Mouse (Mus musculus): ENCODE results near the gene Hcrtr1. TPM values are rescaled to one million over a fixed set of nuclear protein-coding genes. Genes with fewer than 3 reads are reported as not detected.

The Hcrtr1 gene
- total RNA-seq (2018; cell fraction: chromatin; rRNA removed) = not detected
- not detected for total RNA-seq (2018; cell fraction: cytosol; rRNA removed)
- total RNA-seq (2018; cell fraction: nucleus; rRNA removed) = not detected
- polyA plus RNA-seq (2018) = not detected in 3 replicates

- Histone ChIP-seq H3K27ac (no peak within 1 kb of the TSS), H3K36me3 (ENCODE audit: inconsistent target) (no peaks in the 10 kb centered on the region), H3K79me2 (ENCODE audit: inconsistent target) (no peaks in the 10 kb centered on the region), H3K4me3 (ENCODE audit: inconsistent target) (no peak within 1 kb of the TSS)
- 9% methylated on average over 15 of the region's 15 CpGs for WGBS (ENCODE audit: missing documents)
Observed at GRCm38 (mm10) chr4:130139214-130139492, at the start of gene Hcrtr1. Gene Hcrtr1, minus strand, starts transcription at chr4:130139359.

DNA sequence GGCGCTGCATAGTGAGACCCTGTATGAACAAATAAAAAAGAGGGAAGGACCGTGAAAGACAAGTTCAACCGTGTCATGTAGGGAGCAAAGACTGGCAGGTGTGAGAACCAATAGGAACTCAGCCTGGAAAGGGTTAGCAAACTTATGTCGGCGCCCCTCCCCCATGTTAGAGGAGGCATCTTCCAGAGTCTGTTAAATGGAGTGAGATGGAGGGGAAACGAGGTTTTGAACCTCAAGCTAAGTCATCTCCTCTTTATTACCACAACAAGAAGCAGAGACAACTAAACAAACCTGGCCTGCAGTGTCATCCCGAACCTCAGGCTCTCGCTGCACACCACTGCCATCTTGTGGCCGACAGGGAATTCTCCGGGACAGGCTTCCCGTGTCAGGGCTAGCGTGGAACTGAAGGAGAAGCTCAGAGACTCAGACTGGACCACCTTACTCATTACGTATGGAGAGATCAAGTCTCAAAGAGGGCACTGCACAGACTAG, 49.7 kb upstream of the Hcrtr1 start:
- H3K4me3 ChIP-seq (ENCODE audit: inconsistent target) = no peak overlapping the region
- no peaks in the 10 kb centered on the region for H3K36me3 ChIP-seq (ENCODE audit: inconsistent target)
- no peaks in the 10 kb centered on the region for H3K79me2 ChIP-seq (ENCODE audit: inconsistent target)
- WGBS (ENCODE audit: missing documents) = 5% methylated on average over 13 of the region's 13 CpGs
- H3K27ac ChIP-seq = no peak overlapping the region

DNA sequence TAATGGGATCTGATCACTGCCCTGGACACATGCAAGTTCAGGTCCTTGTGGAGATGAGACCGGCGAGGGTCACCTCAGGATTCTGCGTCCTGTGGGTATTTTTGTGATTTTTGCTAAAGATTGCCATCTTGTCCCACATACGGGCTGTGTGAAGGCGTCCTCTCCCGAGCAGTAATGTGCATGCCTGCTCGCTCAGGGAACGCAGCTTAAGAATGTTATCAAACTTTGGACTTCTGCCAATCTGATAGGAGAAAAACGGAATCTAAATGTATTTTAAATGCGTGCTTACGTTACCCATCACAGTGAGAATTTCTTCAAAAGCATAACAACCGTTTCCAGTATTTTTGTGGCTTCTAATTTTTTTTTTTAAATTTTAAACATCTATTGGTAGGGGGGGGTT, 47.7 kb upstream of the Hcrtr1 start:
- 41% methylated on average over 10 of the region's 12 CpGs for WGBS (ENCODE audit: missing documents)
- Histone ChIP-seq H3K4me3 (ENCODE audit: inconsistent target) (no peak overlapping the region), H3K79me2 (ENCODE audit: inconsistent target) (no peaks in the 10 kb centered on the region), H3K36me3 (ENCODE audit: inconsistent target) (no peaks in the 10 kb centered on the region), H3K27ac (no peak overlapping the region)

GRCm38 (mm10) chr4:130186450-130186849, 47.3 kb upstream of the Hcrtr1 start:
- Histone ChIP-seq H3K4me3 (ENCODE audit: inconsistent target) (no peak overlapping the region), H3K79me2 (ENCODE audit: inconsistent target) (no peaks in the 10 kb centered on the region), H3K36me3 (ENCODE audit: inconsistent target) (no peaks in the 10 kb centered on the region), H3K27ac (no peak overlapping the region)
- WGBS (ENCODE audit: missing documents) = 81% methylated on average over 9 of the region's 9 CpGs

DNA sequence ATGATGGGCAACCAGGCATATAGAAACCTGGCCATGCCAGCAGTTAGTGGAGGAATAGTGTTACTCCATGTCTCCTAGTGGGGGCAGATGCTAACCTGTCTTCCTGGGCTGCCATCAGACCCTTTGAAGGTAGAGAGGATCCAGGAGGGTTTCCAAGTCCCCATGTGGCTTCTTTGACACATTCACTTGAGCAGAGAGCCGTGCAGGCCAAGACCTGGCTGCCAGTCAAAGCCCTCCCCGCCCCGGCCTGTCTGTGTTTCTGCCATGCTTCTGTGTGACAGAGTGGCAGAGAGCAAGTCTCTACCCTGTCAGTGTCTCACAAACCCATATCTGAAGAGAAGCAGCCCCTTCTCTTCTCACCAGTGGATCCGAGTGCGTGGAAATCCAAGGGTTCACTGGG, 44.7 kb upstream of the Hcrtr1 start:
- Histone ChIP-seq H3K27ac (no peak overlapping the region), H3K36me3 (ENCODE audit: inconsistent target) (no peaks in the 10 kb centered on the region), H3K4me3 (ENCODE audit: inconsistent target) (no peak overlapping the region), H3K79me2 (ENCODE audit: inconsistent target) (no peaks in the 10 kb centered on the region)
- 94% methylated on average over 5 of the region's 5 CpGs for WGBS (ENCODE audit: missing documents)

DNA sequence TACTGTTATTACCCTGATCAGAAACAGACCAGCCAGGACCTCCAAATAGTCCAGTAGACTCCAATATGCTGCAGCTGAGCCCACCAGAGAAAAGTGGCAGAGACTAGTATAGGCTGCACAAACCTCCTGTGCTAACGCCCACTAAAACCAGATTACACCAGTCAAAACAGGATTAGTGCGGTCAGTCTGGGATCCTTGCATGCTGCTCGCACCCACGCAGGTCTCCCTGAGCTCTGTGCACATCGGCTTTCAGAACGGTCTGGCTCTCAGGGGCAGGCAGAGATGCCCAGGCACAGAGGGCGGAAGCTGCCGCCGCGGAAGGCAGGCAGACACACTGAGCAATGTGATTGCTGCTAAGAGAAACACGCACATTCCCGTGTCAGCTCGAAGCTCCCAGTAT, 43.9 kb upstream of the Hcrtr1 start:
- Histone ChIP-seq H3K36me3 (ENCODE audit: inconsistent target) (no peaks in the 10 kb centered on the region), H3K4me3 (ENCODE audit: inconsistent target) (no peak overlapping the region), H3K79me2 (ENCODE audit: inconsistent target) (no peaks in the 10 kb centered on the region), H3K27ac (no peak overlapping the region)
- WGBS (ENCODE audit: missing documents) = 94% methylated on average over 13 of the region's 13 CpGs

GRCm38 (mm10) chr4:130181886-130182285, 42.7 kb upstream of the Hcrtr1 start:
- H3K4me3 ChIP-seq (ENCODE audit: inconsistent target) = no peak overlapping the region
- H3K27ac ChIP-seq = no peak overlapping the region
- 96% methylated on average over 4 of the region's 4 CpGs for WGBS (ENCODE audit: missing documents)
- H3K36me3 ChIP-seq (ENCODE audit: inconsistent target) = no peaks in the 10 kb centered on the region
- H3K79me2 ChIP-seq (ENCODE audit: inconsistent target) = no peaks in the 10 kb centered on the region

DNA sequence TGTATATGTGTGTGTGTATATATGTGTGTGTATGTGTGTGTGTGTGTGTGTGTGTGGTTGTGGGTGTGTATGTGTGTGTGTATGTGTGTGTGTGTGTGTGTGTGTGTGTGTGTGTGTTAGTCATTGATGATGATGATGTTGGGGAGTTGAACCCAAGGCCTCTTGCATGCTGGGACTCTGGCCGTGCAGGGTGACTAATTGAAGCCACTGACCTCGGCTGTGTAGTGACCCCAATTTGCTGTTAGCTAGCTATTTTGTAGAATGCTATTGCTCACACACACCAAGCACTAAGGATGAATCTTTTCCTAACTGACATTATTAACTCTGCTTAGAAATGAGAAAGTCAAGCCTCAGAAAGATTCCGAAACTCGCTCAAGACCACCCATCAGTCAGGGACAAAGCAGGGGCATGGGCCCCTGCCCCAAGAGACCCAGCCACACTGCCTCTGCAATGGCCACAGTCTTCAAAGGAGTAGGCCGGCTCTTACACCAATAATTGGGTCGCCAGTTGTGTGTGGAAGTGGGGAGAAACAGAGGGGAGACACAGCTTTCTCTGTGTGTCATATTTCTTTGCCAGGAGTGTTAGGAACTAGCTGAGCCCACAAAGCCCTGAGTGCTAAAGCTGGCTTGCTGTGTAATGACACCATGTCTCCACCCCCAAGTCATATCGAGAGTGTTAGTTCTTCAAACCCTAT, 41.9 kb upstream of the Hcrtr1 start:
- 89% methylated on average over 7 of the region's 7 CpGs for WGBS (ENCODE audit: missing documents)
- H3K79me2 ChIP-seq (ENCODE audit: inconsistent target) = no peaks in the 10 kb centered on the region
- no peak overlapping the region for H3K27ac ChIP-seq
- no peak overlapping the region for H3K4me3 ChIP-seq (ENCODE audit: inconsistent target)
- H3K36me3 ChIP-seq (ENCODE audit: inconsistent target) = no peaks in the 10 kb centered on the region

GRCm38 (mm10) chr4:130179876-130180275, 40.7 kb upstream of the Hcrtr1 start:
- H3K79me2 ChIP-seq (ENCODE audit: inconsistent target) = no peaks in the 10 kb centered on the region
- WGBS (ENCODE audit: missing documents) = 73% methylated on average over 3 of the region's 3 CpGs
- no peaks in the 10 kb centered on the region for H3K36me3 ChIP-seq (ENCODE audit: inconsistent target)
- H3K4me3 ChIP-seq (ENCODE audit: inconsistent target) = no peak overlapping the region
- no peak overlapping the region for H3K27ac ChIP-seq

GRCm38 (mm10) chr4:130177536-130177935, 38.4 kb upstream of the Hcrtr1 start:
- Histone ChIP-seq H3K4me3 (ENCODE audit: inconsistent target) (no peak overlapping the region), H3K36me3 (ENCODE audit: inconsistent target) (no peaks in the 10 kb centered on the region), H3K27ac (no peak overlapping the region), H3K79me2 (ENCODE audit: inconsistent target) (no peaks in the 10 kb centered on the region)
- 69% methylated on average over 7 of the region's 7 CpGs for WGBS (ENCODE audit: missing documents)

DNA sequence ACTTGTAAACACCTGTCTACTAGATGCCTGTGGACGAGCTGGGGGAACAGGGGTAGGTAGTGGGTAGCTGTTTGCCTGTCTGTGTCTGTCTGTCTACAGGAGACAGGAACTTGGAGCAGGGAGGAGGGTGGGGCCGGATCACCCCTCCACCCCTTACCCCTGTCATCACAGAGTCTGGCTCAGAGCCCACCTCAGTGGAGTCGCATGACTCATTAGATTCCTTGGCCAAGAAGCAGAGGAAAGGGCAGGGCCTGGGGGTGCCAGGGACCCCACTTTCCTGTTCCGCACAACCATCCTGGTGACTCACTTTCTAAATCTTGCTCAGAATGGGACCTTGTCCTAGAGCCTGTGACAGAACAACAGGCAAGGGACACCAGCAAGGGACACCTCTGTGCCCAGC, 37.9 kb upstream of the Hcrtr1 start:
- no peak overlapping the region for H3K4me3 ChIP-seq (ENCODE audit: inconsistent target)
- 32% methylated on average over 4 of the region's 4 CpGs for WGBS (ENCODE audit: missing documents)
- no peaks in the 10 kb centered on the region for H3K79me2 ChIP-seq (ENCODE audit: inconsistent target)
- H3K27ac ChIP-seq = no peak overlapping the region
- no peaks in the 10 kb centered on the region for H3K36me3 ChIP-seq (ENCODE audit: inconsistent target)

DNA sequence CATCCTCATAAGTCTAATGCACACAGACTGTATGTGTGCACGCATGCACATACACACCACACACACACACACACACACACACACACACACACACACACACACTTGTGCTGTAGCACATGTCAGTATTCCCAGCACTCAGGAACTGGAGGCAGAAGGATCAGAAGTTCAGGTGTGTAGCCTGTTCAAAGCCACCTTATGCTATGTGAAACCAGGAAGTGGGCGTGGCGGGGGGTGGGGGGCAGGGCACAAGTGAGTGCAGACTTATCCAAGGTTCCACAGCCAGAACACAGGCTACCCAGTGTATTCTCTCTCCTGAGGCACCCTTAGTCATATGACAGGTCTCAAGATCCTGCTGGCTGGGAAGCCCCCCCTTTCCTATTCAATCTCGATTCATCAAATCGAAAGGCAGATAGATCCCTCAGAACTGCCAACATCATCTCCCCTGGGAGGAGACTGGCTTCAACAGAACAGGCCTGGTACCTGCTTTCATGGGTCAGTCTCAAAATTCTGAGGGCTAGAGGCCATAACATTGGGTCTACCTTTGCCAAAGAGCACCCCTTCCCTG, 37.1 kb upstream of the Hcrtr1 start:
- no peaks in the 10 kb centered on the region for H3K79me2 ChIP-seq (ENCODE audit: inconsistent target)
- no peak overlapping the region for H3K4me3 ChIP-seq (ENCODE audit: inconsistent target)
- H3K36me3 ChIP-seq (ENCODE audit: inconsistent target) = no peaks in the 10 kb centered on the region
- no peak overlapping the region for H3K27ac ChIP-seq
- 33% methylated on average over 4 of the region's 5 CpGs for WGBS (ENCODE audit: missing documents)

DNA sequence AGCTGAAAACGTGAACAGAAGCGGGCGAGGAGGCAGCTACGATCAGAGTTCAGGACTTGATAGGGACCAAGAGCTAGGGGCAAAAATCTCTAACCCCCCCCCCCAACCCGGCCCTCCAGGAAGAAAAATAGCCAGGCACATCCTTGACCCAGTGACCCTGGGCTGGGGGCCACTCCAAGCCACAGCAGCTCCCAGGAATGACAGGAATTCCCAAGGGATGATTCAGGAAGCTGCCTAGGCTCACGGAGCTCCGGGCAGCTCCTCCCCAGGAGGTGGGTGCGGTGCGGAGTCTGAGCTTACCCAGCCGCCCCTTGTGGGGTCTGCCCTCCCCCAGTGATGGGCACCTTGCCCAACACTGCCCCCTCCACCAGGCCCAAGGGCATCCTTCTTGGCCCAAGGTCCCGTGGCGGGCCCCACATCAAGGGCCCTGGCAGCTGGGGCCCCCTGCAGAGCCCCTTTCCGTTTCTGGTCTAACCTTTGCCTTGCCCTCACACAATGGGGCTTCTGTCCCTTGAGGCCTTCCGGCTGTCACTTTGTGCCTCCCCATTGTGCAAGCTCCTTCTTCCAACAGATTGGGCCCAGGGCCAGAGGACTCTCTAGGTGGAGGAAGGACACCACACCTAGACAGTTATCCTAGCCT, 36.0 kb upstream of the Hcrtr1 start, which contains the start of gene Tinagl1:
Gene Tinagl1 (minus strand): TSS at position 51 of the 640 bp plus-strand sequence.
- H3K36me3 ChIP-seq (ENCODE audit: inconsistent target) = no peaks in the 10 kb centered on the region
- H3K27ac ChIP-seq = no peak within 1 kb of the TSS
- 8% methylated on average over 14 of the region's 14 CpGs for WGBS (ENCODE audit: missing documents)
- no peaks in the 10 kb centered on the region for H3K79me2 ChIP-seq (ENCODE audit: inconsistent target)
- no peak within 1 kb of the TSS for H3K4me3 ChIP-seq (ENCODE audit: inconsistent target)

GRCm38 (mm10) chr4:130174335-130175031, 35.3 kb upstream of the Hcrtr1 start:
- H3K27ac ChIP-seq = no peak overlapping the region
- no peaks in the 10 kb centered on the region for H3K79me2 ChIP-seq (ENCODE audit: inconsistent target)
- no peak overlapping the region for H3K4me3 ChIP-seq (ENCODE audit: inconsistent target)
- WGBS (ENCODE audit: missing documents) = 16% methylated on average over 16 of the region's 25 CpGs
- H3K36me3 ChIP-seq (ENCODE audit: inconsistent target) = no peaks in the 10 kb centered on the region

GRCm38 (mm10) chr4:130173911-130174311, 34.8 kb upstream of the Hcrtr1 start:
- H3K36me3 ChIP-seq (ENCODE audit: inconsistent target) = no peaks in the 10 kb centered on the region
- H3K4me3 ChIP-seq (ENCODE audit: inconsistent target) = no peak overlapping the region
- H3K27ac ChIP-seq = no peak overlapping the region
- 71% methylated on average over 19 of the region's 19 CpGs for WGBS (ENCODE audit: missing documents)
- no peaks in the 10 kb centered on the region for H3K79me2 ChIP-seq (ENCODE audit: inconsistent target)
